Mouse (Mus musculus) kidney, adult 9 months (tissue): ENCODE data around the gene Mapk9.

ENCODE experiments used
- DNase-seq: peaks from one replicate; pipeline ENCODE4 v3.0.0; 2022

The Mapk9 gene

GRCm38 (mm10) chr11:49841886-49842285 is 4.7 kb upstream of the Mapk9 start:
- DNase-seq, result no peak

GRCm38 (mm10) chr11:49842718-49843117 is 3.8 kb upstream of the Mapk9 start:
- no peak for DNase-seq

- DNase-seq, result no peak
Observed at GRCm38 (mm10) chr11:49844311-49844710, 2.2 kb upstream of the Mapk9 start.

- peak; percentile 82 for DNase-seq
Observed at GRCm38 (mm10) chr11:49844969-49845368, 1.6 kb upstream of the Mapk9 start.

- no peak for DNase-seq
Observed at GRCm38 (mm10) chr11:49845958-49846357, 593 bp upstream of the Mapk9 start.

- DNase-seq, result peak; percentile 15
Observed at GRCm38 (mm10) chr11:49847071-49847810, 690 bp downstream of the Mapk9 start.

- no peak for DNase-seq
Observed at GRCm38 (mm10) chr11:49847811-49848078, 1.2 kb downstream of the Mapk9 start.

- peak; percentile 78 for DNase-seq
Observed at GRCm38 (mm10) chr11:49848080-49848815, 1.7 kb downstream of the Mapk9 start.

- DNase-seq, result no peak
Observed at GRCm38 (mm10) chr11:49850331-49850730, 3.8 kb downstream of the Mapk9 start.

GRCm38 (mm10) chr11:49855144-49855543 is 8.6 kb downstream of the Mapk9 start:
- no peak for DNase-seq

GRCm38 (mm10) chr11:49861139-49861538 is 14.6 kb downstream of the Mapk9 start:
- DNase-seq, result no peak

- no peak for DNase-seq
Observed at GRCm38 (mm10) chr11:49863926-49864325, 17.4 kb downstream of the Mapk9 start.

GRCm38 (mm10) chr11:49867320-49867719 is 20.8 kb downstream of the Mapk9 start:
- DNase-seq, result no peak

- peak; percentile 42 for DNase-seq
Observed at GRCm38 (mm10) chr11:49869762-49870161, 23.2 kb downstream of the Mapk9 start.

GRCm38 (mm10) chr11:49871914-49872313 is 25.4 kb downstream of the Mapk9 start:
- DNase-seq, result peak; percentile 22

- DNase-seq, result no peak
Observed at GRCm38 (mm10) chr11:49872779-49873178, 26.2 kb downstream of the Mapk9 start.

- no peak for DNase-seq
Observed at GRCm38 (mm10) chr11:49876948-49877817, 30.6 kb downstream of the Mapk9 start.

- no peak for DNase-seq
Observed at GRCm38 (mm10) chr11:49879950-49880642, 33.5 kb downstream of the Mapk9 start.

GRCm38 (mm10) chr11:49883394-49883793 is 36.8 kb downstream of the Mapk9 start:
- no peak for DNase-seq

GRCm38 (mm10) chr11:49888469-49888868 is 41.9 kb downstream of the Mapk9 start:
- DNase-seq, result no peak

- DNase-seq, result no peak
Observed at GRCm38 (mm10) chr11:49891993-49892392, 45.4 kb downstream of the Mapk9 start.

GRCm38 (mm10) chr11:49893806-49894205 is 47.3 kb downstream of the Mapk9 start:
- DNase-seq, result no peak
